Mouse (Mus musculus) thymus, adult 2 months (tissue): ENCODE data around the gene Fbxl19. TPM values are rescaled to one million over a fixed set of nuclear protein-coding genes. Genes with fewer than 3 reads are reported as not detected.

Experiments used
- DNase-seq: peaks from one replicate; pipeline ENCODE4 v3.0.0; 2021
- H3K27ac ChIP-seq: fragments of 200-500 bp; 2 replicates; pipeline ENCODE4 v1.5.1; 2012; ENCODE audit warnings: low read length, control low read depth; ENCODE audit not compliant: control insufficient read depth, insufficient read depth
- H3K27me3 ChIP-seq: fragments of 200-500 bp; 2 replicates; pipeline ENCODE4 v1.6.1; 2012; ENCODE audit warnings: mild to moderate bottlenecking, low read length, moderate library complexity, mixed read lengths; ENCODE audit not compliant: control insufficient read depth, insufficient read depth
- H3K36me3 ChIP-seq: fragments of 200-500 bp; 2 replicates; pipeline ENCODE4 v1.6.1; 2012; ENCODE audit warnings: mild to moderate bottlenecking, low read length, moderate library complexity; ENCODE audit not compliant: control insufficient read depth, insufficient read depth
- H3K4me1 ChIP-seq: fragments of 200-500 bp; replicated peaks from 2 replicates; pipeline ENCODE4 v1.6.1; 2012; ENCODE audit warnings: low read length; ENCODE audit not compliant: control insufficient read depth, insufficient read depth
- H3K4me3 ChIP-seq: fragments of 200-500 bp; 2 replicates; pipeline ENCODE4 v1.5.1; 2012; ENCODE audit warnings: mild to moderate bottlenecking, low read length, control low read depth, moderate library complexity; ENCODE audit not compliant: control insufficient read depth, insufficient read depth
- CTCF ChIP-seq: fragments of 200-500 bp; IDR thresholded peaks from 2 replicates; pipeline ENCODE4 v1.5.1; 2012; ENCODE audit warnings: mild to moderate bottlenecking, control low read depth, low read length, moderate library complexity, borderline replicate concordance; ENCODE audit not compliant: control insufficient read depth, poor library complexity, insufficient read depth; ENCODE audit errors: extremely low read depth
- POLR2A ChIP-seq: fragments of 200-500 bp; IDR thresholded peaks from 2 replicates; pipeline ENCODE4 v1.6.1; 2012; ENCODE audit warnings: mild to moderate bottlenecking, low read length, control low read depth, moderate library complexity; ENCODE audit not compliant: control insufficient read depth, poor library complexity, insufficient read depth; ENCODE audit errors: extremely low read depth
- WGBS: fragments of 180-500 bp; shearing (Covaris S2); methylation state at CpG from one replicate; pipeline ENCODE4 v1.1.7; 2018; 5-methylcytosine and 5-hydroxymethylcytosine counted together
- polyA plus RNA-seq: library from polyadenylated mRNA; depleted of rRNA; stranded (reverse); fragments of >200 nt; gene quantifications from 2 replicates; pipeline ENCODE4 v1.2.3, GENCODE M21; 2012

The Fbxl19 gene
- polyA plus RNA-seq, 1 experiment, result 38.9 TPM

DNA sequence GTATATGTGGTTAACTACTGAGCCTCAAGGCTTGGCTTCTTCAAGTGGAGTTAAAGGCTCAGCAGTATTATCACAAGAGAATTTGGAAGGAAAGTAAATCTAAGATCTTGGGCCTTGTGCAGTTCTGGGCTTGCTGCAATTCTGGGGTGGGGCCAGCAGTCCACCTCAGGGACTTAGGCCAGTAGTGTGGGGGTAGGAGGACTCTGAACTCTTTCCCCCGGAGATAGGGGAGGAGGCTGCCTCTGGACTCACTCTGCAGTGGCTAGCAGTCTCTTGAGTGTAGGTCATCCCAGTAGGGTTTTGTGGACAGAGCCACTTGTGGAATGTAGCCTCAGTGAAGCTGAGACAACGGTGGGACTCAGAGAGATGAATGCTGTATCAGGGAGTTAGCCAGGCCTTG, 21.4 kb downstream of the Fbxl19 start:
- Histone ChIP-seq H3K27me3 (no peaks in the 10 kb centered on the region), H3K36me3 (peaks cover 5% of the 10 kb centered on the region; the same call in 1 of the 2 replicates), H3K27ac (no peak overlapping the region), H3K4me3 (no peak overlapping the region), H3K4me1 (peaks cover 22% of the 10 kb centered on the region)
- no peak for DNase-seq
- 94% methylated on average over 2 of the region's 2 CpGs for WGBS
- TF ChIP-seq POLR2A, result no peak
- no peak for TF ChIP-seq CTCF

DNA sequence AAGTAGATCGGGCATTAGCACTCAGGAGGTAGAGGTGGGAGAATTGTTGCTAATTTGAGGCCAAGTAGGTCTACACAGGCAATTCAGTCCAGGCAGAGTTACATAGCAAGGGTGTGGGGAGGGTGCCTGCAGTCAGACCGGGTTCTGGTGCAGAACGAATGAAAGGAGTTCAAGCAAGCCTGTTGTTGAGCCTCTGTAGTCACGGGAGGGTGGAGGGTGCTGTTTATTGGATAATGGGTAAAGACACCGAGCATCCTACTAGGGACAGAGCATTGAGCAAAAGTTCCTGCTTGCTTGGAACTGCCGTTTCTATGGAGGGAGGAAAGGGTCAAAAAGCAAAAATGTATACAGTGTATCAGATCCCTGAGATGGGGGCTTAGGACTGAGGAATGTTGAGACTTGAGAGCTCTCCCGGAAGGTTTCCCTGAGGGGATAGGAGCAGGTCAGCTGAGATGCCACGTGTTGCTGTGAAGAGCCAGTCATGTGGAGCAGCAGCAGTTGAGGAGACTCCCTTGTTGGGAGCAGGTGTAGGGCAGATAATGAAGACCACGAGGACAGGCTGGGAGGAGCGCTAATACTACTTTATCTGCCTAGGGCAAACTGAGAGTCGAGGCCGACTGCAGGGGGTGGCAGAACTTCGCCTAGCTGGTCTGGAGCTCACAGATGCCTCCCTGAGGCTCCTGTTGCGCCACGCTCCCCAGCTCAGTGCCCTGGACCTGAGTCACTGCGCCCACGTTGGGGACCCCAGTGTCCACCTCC, 22.7 kb downstream of the Fbxl19 start:
- 90% methylated on average over 17 of the region's 17 CpGs for WGBS
- DNase-seq, result no peak
- Histone ChIP-seq H3K4me1 (peaks cover 29% of the 10 kb centered on the region), H3K36me3 (peaks cover 5% of the 10 kb centered on the region; the same call in 1 of the 2 replicates), H3K4me3 (no peak overlapping the region), H3K27ac (no peak overlapping the region), H3K27me3 (no peaks in the 10 kb centered on the region)
- no peak for TF ChIP-seq CTCF
- TF ChIP-seq POLR2A, result no peak

DNA sequence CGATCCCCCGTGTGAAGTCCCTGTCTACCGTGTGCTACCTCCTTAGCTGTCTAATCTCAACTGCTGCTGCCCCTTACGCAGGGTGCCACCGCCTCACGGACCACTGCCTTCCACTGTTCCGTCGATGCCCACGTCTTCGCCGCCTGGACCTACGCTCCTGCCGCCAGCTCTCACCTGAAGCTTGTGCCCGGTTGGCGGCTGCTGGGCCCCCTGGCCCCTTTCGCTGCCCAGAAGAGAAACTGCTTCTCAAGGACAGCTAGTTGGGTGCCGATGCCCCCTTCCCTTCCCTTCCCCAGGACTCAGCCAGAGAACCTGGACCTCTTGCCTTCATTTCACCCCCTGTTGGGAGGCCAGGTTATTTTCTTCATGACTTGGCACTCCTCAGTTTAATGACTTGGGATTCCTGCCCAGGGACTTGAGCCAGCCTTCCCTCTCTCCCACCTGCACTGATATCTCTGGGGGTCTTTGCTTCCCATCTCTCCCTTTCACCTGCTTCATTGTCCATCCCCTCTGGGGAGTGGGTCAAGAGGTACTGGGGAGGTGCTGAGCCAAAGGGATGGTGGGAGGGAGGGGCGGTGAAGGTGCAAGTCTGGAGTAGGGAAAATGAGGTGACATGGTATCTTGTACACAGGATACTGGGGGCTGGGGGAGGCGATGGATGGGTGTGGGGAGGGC, 23.5 kb downstream of the Fbxl19 start:
- DNase-seq, result no peak
- no peaks in the 10 kb centered on the region for H3K27me3 ChIP-seq
- H3K27ac ChIP-seq, result no peak overlapping the region
- H3K4me1 ChIP-seq, result peaks cover 29% of the 10 kb centered on the region
- peaks cover 5% of the 10 kb centered on the region; the same call in 1 of the 2 replicates for H3K36me3 ChIP-seq
- 98% methylated on average over 19 of the region's 19 CpGs for WGBS
- TF ChIP-seq CTCF (no peak), POLR2A (no peak)
- H3K4me3 ChIP-seq, result no peak overlapping the region

DNA sequence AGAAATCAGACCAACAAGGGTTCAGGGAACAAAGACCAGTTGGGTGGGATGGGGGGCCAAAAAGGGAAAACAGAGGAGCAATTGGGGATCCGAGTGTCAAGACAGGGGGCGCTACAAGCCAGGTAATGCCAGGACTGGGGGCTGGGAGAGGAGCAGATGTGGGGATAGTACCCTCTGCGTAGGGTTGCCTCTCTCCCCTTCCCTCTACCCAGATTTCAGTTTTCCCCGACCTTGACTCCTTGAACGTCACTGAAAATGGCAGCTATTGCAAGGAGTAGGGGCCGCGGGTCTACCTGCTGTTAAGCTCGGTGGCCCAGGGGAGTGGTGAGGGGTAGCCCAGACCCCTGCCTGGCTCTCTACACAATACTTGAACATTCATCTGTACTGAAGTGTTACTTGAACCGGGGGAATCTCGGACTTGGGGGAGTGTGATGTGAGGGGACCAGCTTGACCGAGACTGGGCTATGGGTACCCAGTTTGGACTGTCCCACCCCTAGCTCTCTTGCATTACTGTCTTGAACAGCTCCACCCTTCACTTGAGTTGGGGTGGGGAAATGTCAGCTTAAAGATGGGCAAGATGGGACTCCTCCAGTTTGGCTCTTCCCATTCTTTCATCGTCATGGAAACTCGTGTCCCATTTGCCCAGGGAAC, 24.1 kb downstream of the Fbxl19 start:
- Histone ChIP-seq H3K4me3 (no peak overlapping the region), H3K4me1 (peaks cover 29% of the 10 kb centered on the region), H3K36me3 (peaks cover 2% of the 10 kb centered on the region; the same call in 1 of the 2 replicates), H3K27ac (no peak overlapping the region), H3K27me3 (no peaks in the 10 kb centered on the region)
- DNase-seq, result peak; percentile 36
- WGBS, result 74% methylated on average over 13 of the region's 13 CpGs
- TF ChIP-seq POLR2A (no peak), CTCF (no peak)

DNA sequence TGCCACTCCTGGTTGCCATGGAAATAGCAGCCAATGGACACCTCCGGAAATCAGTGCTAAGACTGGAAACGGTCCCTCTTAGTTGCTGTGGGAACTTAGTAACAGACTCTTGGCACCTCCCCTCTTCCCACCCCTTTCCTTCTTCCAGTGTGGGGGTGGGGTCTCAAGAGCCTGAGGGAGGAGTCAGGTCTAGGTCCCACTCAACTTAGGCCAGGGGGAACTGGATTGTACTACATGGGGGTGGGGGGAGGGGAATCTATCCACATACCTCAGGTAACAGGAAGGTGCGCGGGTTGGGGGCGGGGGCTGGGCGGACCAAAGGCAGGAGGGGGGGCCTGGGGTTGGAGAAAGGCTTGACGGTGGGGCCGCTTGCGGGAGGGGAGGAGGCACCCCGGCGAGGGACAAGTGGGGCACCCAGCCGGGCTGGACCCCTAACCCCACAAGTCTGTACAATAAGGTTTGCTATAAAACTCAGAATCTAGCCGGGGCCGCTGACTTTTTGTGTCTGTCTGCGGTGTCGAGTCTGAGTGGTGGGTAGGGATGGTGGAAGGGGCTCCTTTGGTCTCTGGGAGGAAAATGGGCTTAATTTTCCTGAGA, 24.8 kb downstream of the Fbxl19 start:
- Histone ChIP-seq H3K36me3 (no peaks in the 10 kb centered on the region), H3K27ac (peak overlapping the region; percentile 42; the same call in 1 of the 2 replicates), H3K27me3 (no peaks in the 10 kb centered on the region), H3K4me3 (peak overlapping the region; percentile 83), H3K4me1 (peaks cover 29% of the 10 kb centered on the region)
- TF ChIP-seq CTCF (no peak), POLR2A (no peak)
- peak; percentile 49 for DNase-seq
- under 1% methylated on average over 16 of the region's 16 CpGs for WGBS

DNA sequence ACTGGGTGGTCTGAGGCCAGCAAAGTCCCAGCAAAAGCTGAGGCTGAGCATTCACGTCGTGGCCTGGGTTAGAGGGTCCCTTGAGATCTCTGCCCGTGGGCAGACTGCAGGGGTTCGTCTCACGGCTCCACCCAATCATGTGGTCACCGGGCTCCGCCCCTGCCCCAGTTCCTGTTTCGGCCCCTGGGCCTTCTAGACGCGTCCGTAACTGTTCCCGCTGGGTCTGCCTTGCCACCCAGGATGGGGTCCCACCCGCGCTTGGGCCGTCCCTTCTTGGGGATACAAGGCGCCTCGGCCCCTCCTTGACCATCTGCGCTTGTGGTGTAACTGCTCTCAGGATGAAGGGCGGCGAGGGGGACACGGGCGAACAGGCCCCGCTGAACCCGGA, 25.3 kb downstream of the Fbxl19 start, which contains the start of gene Orai3:
Gene Orai3, plus strand, starts transcription at position 165 of the 388 bp plus-strand sequence.
- under 1% methylated on average over 24 of the region's 24 CpGs for WGBS
- no peaks in the 10 kb centered on the region for H3K27me3 ChIP-seq
- no peaks in the 10 kb centered on the region for H3K36me3 ChIP-seq
- peak within 1 kb of the TSS; percentile 42; the same call in 1 of the 2 replicates for H3K27ac ChIP-seq
- H3K4me1 ChIP-seq, result peaks cover 29% of the 10 kb centered on the region
- TF ChIP-seq CTCF (no peak), POLR2A (0 out of 2 replicates have a peak, but pooled peaks have one; percentile 21)
- peak; percentile 69 for DNase-seq
- H3K4me3 ChIP-seq, result peak within 1 kb of the TSS; percentile 83
